Mouse (Mus musculus) kidney, adult 2 months (tissue): ENCODE data around the gene Matk.

Experiments
- CTCF ChIP-seq: fragments of 200-500 bp; conservative IDR thresholded peaks from 2 replicates; pipeline ENCODE4 v1.5.1; 2011; ENCODE audit warnings: low read depth, mild to moderate bottlenecking, control low read depth, low read length, moderate library complexity, mixed read lengths; ENCODE audit not compliant: insufficient read depth, insufficient read length
- POLR2A ChIP-seq: fragments of 200-500 bp; IDR thresholded peaks from one replicate; pipeline ENCODE4 v1.6.1; 2011; ENCODE audit warnings: low read depth, low read length, control low read depth

DNA sequence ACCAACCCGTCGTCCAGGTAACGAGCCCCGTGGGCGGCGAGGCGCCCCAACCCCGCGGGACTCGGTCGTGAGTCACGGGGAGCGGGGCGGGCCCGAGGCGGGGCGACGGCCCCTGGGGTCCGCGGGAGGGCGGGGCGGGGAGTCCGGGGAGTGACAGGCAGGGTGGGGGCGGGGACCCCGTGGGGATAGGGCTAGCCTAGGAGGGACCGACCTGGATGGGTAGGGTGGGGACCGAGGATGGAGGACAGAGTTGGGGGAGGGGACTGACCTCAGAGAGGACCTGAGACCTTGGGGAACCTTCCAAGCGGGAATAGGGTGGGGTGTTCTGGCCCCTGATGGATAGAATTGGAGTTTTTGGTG is 19.5 kb upstream of the Matk start:
- no peak for TF ChIP-seq CTCF
- TF ChIP-seq POLR2A = no peak
